Mouse (Mus musculus) adrenal gland (tissue): ENCODE measurements around the gene Nip7.
"Not testable (repeated sequence)": the region's sequence is repeated elsewhere in the genome, so short reads cannot be mapped to it uniquely, and the experiment has no call there.

Source experiments
- intact Hi-C: fragments of 180-260 bp; cut with DNase I; formaldehyde crosslinking; loops from one replicate; pipeline ENCODE4 v1.15.1; 2025
- long read RNA-seq, 2 experiments: library from polyadenylated mRNA; unstranded; transcript quantifications; one replicate each; pipeline ENCODE4 v2.0.0; 2020; ENCODE audit warnings: borderline replicate concordance in 1 of 2; ENCODE audit not compliant: insufficient replicate concordance in 1 of 2

Nip7 gene
- long read RNA-seq, experiment 1, transcript Nip7-201 (5 exons, 3,036 nt) = major isoform, 23 of 24 reads
- long read RNA-seq, experiment 1, partial matches to known transcripts = 0 of 24 reads
- long read RNA-seq, experiment 1, other reads (novel, unspliced or antisense) = 1 of 24 reads
- long read RNA-seq, experiment 2, transcript Nip7-201 (5 exons, 3,036 nt) = major isoform, 30 of 34 reads
- long read RNA-seq, experiment 2, partial matches to known transcripts = 1 of 34 reads
- long read RNA-seq, experiment 2, other reads (novel, unspliced or antisense) = 3 of 34 reads

DNA sequence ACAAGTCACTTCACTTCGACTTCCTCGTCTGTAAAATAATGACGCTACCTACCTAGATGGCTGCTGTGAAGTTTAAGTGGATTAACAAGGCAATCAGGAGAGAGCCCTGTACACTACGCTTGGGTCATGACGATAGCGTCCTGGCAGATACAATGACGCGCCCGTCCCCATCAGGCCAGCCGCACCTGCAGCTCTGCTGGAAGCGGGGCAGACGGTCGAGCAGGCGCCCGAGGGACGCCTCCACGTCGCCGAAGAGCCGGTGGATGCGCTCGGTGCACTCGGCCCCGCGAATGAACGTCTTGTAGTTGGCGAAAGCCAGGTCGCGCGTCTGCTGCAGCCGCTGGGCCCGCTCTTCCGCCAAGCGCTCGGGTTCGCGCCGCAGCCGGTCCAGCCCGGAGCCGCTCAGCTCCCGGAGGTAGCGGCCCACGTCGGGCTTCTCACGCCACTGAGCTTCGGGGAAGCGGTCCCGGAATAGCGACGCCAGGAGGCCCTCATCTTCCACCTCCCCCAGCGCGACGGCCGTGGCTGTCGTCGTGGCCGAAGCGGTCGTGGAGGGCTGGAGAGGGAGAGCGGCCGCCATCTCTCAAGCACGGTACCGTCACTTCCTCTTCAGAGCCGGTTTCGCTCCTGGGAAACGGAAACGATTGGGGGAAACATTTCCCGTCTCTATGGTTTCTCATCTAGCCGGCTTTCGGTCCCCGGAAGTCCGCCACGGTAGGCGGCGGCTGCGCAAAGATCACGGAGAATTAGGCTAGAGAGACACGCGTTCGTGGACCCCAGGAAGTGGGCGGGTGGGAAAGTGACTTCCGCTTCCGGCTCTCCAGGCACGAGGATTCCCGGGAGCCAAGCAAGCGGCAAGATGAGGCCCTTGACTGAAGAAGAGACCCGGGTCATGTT, at the start of gene Nip7, which contains the start of gene Cog8:
TSS of gene Nip7 (plus strand) at position 802 of the 897 bp plus-strand sequence.
TSS of gene Cog8 (minus strand) at position 614 of the 897 bp plus-strand sequence.
- intact Hi-C loops = loop anchor here (5.0 kb wide), 1 partner anchor 41 kb away; the partner anchor contains the start of gene Terf2

DNA sequence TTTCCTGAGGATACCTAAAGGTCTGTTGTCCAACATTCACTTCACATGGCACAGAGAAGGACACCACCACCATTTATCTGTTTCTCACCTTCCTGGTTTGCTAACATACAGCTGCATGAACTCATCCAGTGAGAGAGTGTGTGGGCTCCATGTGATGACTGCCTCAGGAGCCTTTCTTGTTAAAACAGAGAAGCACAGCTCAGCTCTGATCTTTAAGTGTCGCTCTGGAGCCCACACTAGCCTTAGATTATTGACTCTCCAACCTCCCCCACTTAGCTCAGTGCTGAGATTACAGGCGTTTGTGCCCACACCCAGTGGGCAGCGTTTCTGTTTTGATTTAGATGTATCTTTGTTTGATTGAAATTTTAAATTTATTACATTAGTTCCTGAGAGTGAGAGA, 48.9 kb upstream of the Nip7 start:
- intact Hi-C loops = no loop called here

- intact Hi-C loops = no loop called here
Measured at GRCm38 (mm10) chr8:107012666-107013065, 44.0 kb upstream of the Nip7 start.

DNA sequence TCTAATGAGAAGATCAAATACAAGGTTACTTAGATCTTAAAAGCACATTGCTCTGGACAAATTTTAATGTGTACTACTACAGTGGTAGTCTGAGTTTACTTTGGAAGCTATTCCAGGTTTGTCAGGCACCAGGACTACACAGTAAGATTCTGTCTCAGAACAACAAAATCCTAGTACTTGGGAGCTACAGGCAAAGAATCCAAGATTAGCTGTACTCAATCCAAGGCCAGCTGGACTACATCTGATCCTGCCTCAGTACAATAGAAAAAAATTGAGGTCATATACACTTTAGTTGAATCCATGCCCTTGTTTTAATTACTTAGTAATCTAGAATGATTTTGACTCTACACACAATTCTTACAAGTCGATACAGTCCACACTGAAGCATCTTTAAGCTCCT, 41.8 kb upstream of the Nip7 start:
- intact Hi-C loops = no loop called here

DNA sequence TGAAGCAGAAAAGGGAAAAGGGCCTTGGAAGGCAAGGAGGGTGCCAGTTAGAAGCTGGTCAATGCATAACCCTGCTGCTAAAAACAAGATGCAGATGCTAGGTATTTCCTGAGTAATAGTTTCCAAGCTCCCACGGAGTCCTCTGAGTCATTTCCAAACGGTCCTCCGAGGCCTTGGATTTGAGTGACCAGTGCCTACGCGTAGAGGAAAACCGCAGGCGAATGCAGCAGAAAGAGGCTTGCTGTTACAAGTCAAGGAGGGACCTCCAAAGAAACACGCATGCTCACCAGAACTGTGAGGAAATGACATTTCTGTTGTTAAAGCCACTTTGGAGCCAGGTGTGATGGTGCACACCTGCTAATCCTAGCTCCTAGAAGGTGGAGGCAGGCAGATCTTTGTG, 33.2 kb upstream of the Nip7 start:
- intact Hi-C loops = no loop called here

GRCm38 (mm10) chr8:107029310-107029709, 27.4 kb upstream of the Nip7 start:
- intact Hi-C loops = no loop called here

- intact Hi-C loops = no loop called here
Measured at GRCm38 (mm10) chr8:107030058-107030457, 26.6 kb upstream of the Nip7 start.

- intact Hi-C loops = no loop called here
Measured at GRCm38 (mm10) chr8:107030650-107031576, 25.8 kb upstream of the Nip7 start, which contains the start of gene Vps4a. Vps4a (plus strand) TSS chr8:107031222.

DNA sequence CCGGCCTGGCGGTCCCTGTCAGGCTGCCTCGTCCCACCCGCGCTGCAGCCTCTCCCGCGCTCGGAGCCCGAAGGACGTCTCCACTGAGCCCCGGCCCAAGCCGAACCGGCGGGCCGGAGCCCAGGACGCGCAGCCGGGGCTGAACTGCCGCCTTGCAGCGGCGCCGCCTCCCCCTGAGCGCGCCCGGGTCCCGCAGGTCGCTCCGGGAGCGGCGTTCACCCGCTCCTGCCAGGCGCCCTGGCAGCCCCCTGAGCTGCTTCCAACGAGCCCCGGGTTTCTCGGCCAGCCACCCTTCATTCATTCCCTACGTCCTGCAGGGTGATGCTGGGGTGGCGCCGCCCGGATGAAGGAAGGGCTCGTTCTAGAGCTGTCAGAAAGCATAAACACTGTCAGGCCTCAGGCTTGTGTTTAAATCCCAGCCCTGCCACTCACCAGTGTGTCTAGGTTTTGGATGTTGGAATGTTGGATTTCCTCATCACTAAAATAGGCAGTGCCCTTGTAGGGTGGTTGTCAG, 25.0 kb upstream of the Nip7 start:
- intact Hi-C loops = no loop called here

DNA sequence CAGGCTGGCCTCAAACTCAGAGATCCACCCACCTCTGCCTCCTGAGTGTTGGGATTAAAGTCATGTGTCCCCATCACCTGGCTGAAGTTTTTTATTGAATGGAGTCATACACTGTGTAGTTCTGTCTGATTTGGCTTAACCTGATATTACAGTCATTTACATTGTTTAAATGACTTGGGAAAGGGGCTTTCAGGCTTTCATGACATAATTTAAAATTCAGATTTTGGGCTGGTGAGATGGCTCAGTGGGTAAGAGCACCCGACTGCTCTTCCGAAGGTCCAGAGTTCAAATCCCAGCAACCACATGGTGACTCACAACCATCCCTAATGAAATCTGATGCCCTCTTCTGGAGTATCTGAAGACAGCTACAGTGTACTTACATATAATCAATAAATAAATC, 23.1 kb upstream of the Nip7 start:
- intact Hi-C loops = not testable (repeated sequence)

DNA sequence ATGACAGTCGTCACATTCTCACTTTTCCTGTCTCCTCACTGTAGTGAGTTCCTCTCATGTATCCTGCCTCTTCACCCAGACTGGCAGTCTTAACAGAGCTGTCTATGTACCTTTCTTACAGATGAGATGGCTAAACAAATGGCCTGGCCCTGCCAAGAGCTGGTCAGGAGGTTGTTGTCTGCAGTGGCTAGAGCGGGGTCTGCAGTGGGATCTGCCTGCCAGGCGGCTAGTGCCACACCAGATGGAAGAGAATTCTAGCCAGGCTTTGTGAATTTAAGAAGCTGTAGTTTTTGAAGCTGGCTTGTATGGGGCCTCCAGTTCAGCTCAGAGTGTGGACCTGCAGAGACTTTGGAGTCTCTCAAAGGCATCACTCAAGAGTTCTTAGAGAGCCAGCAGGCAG, 21.0 kb upstream of the Nip7 start:
- intact Hi-C loops = no loop called here

DNA sequence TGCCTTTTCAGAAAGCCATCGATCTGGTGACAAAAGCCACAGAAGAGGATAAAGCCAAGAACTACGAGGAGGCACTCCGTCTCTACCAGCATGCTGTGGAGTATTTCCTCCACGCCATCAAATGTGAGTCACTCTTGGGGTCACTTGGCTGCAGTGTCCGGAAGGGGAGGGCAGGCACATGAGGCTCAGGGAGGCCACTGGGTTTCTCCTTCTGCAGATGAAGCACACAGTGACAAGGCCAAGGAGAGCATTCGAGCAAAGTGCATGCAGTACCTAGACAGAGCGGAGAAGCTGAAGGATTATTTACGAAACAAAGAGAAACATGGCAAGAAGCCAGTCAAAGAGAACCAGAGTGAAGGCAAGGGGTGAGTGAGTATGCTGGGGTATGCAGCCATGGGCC, 20.1 kb upstream of the Nip7 start:
- intact Hi-C loops = no loop called here

DNA sequence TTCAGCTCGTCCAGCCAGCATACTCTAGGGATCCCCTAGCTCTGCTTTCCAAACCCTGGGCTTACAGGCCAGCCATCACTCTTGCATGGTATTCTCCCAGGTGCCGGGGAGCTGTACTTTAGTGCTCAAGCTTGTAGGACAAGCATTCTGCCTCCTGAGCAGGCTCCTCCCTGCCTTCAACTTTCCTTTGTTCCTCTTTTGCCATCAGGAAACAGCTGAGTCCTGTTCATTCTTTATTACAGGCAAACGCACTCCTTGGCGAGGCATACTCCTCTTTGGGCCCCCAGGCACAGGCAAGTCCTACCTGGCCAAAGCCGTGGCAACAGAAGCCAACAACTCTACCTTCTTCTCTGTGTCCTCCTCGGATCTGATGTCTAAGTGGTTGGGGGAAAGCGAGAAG, 16.0 kb upstream of the Nip7 start:
- intact Hi-C loops = no loop called here

DNA sequence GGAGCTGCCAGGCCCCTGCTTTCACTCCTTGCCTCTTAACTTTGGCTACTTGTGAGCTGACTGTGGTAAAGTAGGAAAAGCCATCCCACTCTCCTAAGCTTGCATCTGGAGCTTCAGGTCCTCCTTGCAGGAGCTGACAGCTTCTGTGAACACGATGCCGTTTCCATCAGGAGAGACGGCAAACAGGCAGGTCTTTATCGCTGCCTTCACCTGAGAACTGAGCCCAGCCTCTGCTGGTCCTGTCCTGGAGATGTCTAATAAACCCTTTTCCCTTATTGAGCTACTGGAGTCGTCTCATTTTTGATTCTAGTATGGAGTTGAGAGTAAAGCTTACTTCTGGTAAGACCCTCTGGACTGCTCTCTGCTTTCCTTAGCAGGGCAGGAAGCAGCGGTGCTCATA, 11.2 kb upstream of the Nip7 start:
- intact Hi-C loops = no loop called here

- intact Hi-C loops = no loop called here
Measured at GRCm38 (mm10) chr8:107046976-107047375, 9.7 kb upstream of the Nip7 start.

DNA sequence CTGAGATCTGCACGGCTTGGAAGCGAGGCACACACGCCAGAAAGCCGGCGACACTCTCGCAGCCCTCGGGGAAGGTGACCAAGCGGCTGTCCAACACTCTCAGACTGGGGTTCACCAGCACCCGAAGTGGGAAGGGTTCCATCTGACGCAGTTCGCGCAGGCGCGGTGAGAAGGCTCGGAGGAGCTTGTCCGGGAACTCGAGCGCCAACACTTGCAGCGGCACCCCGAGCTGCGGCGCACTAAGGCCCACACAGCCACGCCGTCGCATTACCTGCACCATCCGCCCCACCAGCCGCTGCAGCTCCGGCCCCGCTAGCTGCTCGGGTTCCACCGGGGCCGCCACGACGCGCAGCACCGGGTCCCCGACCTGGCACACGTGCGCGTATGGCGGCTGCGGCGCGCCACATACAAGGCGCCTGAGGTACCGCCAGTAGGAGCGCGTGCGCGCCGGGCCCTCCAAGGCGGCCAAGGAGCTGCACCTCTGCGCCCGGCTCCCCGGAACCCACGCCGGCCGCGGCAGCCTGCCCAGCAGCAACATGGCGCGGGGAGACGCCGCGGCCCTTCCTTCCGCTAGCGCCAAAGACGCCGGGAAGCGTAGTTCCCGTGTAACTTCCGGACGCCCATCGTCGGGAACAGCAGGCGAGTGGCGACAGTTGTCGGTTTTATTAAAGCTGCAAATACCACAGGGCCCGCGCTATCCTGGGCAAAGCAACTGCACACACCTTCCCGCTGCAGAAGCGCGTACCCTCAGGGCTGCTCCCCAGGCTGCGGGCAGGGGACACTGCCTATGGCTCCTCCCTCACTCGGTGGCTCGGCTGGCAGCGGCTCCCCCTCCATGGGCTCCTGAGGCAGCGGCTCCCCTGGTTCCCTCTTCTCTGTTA, 8.4 kb upstream of the Nip7 start, which contains the start of gene Pdf:
TSS of gene Pdf (minus strand) at position 554 of the 881 bp plus-strand sequence.
- intact Hi-C loops = no loop called here

- intact Hi-C loops = no loop called here
Measured at GRCm38 (mm10) chr8:107049480-107049879, 7.2 kb upstream of the Nip7 start.

DNA sequence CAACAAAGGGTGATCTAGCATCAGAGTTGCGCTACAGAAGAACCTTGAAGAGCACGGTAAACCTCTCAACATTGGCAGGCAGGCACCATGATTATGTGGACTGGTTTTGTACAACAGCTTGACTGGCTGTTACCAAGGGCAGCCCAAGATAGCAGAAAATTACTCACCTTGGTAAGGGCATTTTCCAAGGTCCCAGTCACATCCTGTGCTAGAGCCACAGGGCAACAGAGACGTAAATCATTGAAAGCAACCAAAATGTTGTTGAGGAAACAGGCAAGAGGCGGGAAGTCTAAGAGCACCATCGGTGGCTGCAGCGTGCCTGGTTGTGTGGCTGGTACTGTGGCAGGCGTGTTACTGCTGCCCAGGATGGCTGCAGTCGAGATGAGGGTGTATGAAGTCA, 4.6 kb upstream of the Nip7 start:
- intact Hi-C loops = no loop called here

- intact Hi-C loops = loop anchor here (5.0 kb wide), 1 partner anchor 40 kb away; the partner anchor contains the start of gene Terf2
Measured at GRCm38 (mm10) chr8:107056973-107057369, 294 bp downstream of the Nip7 start.

DNA sequence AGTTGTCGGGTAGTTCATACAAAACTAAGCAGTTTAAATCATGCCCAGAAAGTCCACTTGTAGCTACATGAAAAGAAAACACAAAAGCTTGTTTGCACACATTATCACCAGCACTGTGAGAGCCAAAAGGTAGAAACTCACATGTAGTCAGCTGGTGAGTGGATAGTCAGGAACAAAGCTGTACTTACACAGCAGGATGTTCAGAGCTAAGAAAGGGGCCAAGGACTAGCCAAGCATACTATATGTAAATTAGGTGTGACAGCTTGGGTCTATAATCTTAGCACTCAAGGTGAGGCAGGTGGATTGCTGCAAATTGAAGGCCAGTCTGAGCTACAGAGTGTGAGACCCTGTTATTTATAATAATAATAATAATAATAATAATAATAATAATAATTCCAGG, 5.9 kb downstream of the Nip7 start:
- intact Hi-C loops = no loop called here
